Mouse (Mus musculus) megakaryocyte progenitor cell, adult 5-6 weeks (primary cell): ENCODE results near the gene Mettl9. TPM values are rescaled to one million over a fixed set of nuclear protein-coding genes. Genes with fewer than 3 reads are reported as not detected.

ENCODE experiments used
- ATAC-seq: replicated peaks from 2 replicates; pipeline ENCODE4 v1.8.0; 2016; ENCODE audit warnings: mild to moderate bottlenecking, moderate TSS enrichment, inconsistent platforms; ENCODE audit not compliant: poor library complexity
- total RNA-seq, 2 experiments: library from RNA; stranded (forward) in 1 of 2; stranded (reverse) in 1 of 2; fragments of 157-497, 149-512 nt in 1 of 2; fragments of 200-1000 nt in 1 of 2; gene quantifications; 2 replicates each; pipeline versions ENCODE4 v1.2.3 to v1.2.4; 2015 to 2017

Mettl9 gene
- total RNA-seq, 2 experiments from 2014 or later, result 86.0 to 96.6 TPM

- ATAC-seq, result no peak
These were observed 58.8 kb downstream of the Mettl9 start for GRCm38 (mm10) chr7:121093026-121093425.

- peak; percentile 23 for ATAC-seq
These were observed 64.6 kb downstream of the Mettl9 start for GRCm38 (mm10) chr7:121098614-121099389.

DNA sequence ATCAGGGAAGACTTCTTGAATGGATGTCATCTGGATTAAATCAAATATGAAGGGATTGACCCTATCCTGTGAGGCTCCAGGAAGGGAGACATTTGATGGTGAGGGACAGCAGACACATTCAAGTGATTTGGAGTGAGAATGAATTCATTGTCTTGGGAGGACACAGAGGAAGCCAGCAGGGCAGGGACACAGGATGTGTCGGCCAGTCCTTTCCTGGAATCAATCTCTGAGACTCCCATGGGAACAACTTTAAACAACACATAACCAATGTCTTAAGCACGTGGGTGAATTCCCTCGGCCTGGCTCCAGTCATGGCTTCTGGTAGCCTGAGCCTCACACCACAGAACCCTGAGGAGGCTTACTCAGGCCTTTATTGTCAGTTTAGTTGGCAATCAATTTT lies 73.6 kb downstream of the Mettl9 start:
- ATAC-seq, result no peak

GRCm38 (mm10) chr7:121111321-121111720 lies 77.1 kb downstream of the Mettl9 start:
- ATAC-seq, result no peak

DNA sequence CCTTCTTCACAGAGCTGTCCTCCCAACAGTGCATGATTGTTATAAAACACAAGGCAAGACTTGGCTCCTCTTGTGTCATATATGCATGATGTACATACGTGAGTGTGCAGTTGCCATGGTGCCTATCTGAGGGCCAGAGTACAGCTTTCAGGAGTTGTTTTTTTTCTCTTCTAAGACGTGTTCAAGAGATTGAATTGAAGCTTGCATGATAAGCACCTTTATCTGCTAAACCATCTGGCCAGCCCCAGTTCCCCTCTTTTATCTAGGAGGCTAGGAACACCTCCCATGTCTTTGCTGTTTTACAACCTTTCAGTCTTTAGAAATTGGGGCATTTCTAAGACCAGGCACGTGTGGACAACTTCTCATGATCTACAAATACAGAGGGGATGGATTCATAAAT lies 77.5 kb downstream of the Mettl9 start:
- ATAC-seq, result no peak; the same call in 1 of the 2 replicates

- ATAC-seq, result peak; percentile 99
These were observed 86.0 kb downstream of the Mettl9 start for GRCm38 (mm10) chr7:121120143-121120818.

Other genes with a start within 250 kb of the Mettl9 start
- gene Gm5737, start 222.1 kb upstream of the Mettl9 start, total RNA-seq (2015), result not detected in 2 replicates
- not detected in 2 replicates for gene Gm5737, start 222.1 kb upstream of the Mettl9 start, total RNA-seq (2017)
- 32.5 and 34.4 TPM in 2 replicates for gene Eef2k, start 191.6 kb upstream of the Mettl9 start, total RNA-seq (2015)
- 80.5 and 85.0 TPM in 2 replicates for gene Eef2k, start 191.6 kb upstream of the Mettl9 start, total RNA-seq (2017)
- gene Polr3e, start 116.7 kb upstream of the Mettl9 start, total RNA-seq (2015), result 14.0 and 15.1 TPM in 2 replicates
- gene Polr3e, start 116.7 kb upstream of the Mettl9 start, total RNA-seq (2017), result 32.6 and 33.0 TPM in 2 replicates
- 2.9 and 4.3 TPM in 2 replicates for gene Cdr2, start 52.1 kb upstream of the Mettl9 start, total RNA-seq (2015)
- gene Cdr2, start 52.1 kb upstream of the Mettl9 start, total RNA-seq (2017), result 4.7 and 7.1 TPM in 2 replicates
- gene Mfsd13b, start 51.9 kb upstream of the Mettl9 start, total RNA-seq (2015), result not detected in 2 replicates
- 0.20 TPM in 1 of 2 replicates, not detected in the other for gene Mfsd13b, start 51.9 kb upstream of the Mettl9 start, total RNA-seq (2017)
- 415 and 476 TPM in 2 replicates for gene Igsf6, start 40.1 kb downstream of the Mettl9 start, total RNA-seq (2015)
- 342 and 360 TPM in 2 replicates for gene Igsf6, start 40.1 kb downstream of the Mettl9 start, total RNA-seq (2017)
- gene Otoa, start 47.2 kb downstream of the Mettl9 start, total RNA-seq (2015), result 0.05 and 0.07 TPM in 2 replicates
- gene Otoa, start 47.2 kb downstream of the Mettl9 start, total RNA-seq (2017), result 0.12 and 0.20 TPM in 2 replicates